Mouse (Mus musculus) spleen, postnatal 36 days (tissue): ENCODE results near the gene Sephs2.

Experiments
- DNase-seq, 2 experiments: peaks; one replicate each; pipeline ENCODE4 v3.0.0; 2022; ENCODE audit warnings: low spot score in 2 of 2, mixed read lengths in 1 of 2

Gene Sephs2

DNA sequence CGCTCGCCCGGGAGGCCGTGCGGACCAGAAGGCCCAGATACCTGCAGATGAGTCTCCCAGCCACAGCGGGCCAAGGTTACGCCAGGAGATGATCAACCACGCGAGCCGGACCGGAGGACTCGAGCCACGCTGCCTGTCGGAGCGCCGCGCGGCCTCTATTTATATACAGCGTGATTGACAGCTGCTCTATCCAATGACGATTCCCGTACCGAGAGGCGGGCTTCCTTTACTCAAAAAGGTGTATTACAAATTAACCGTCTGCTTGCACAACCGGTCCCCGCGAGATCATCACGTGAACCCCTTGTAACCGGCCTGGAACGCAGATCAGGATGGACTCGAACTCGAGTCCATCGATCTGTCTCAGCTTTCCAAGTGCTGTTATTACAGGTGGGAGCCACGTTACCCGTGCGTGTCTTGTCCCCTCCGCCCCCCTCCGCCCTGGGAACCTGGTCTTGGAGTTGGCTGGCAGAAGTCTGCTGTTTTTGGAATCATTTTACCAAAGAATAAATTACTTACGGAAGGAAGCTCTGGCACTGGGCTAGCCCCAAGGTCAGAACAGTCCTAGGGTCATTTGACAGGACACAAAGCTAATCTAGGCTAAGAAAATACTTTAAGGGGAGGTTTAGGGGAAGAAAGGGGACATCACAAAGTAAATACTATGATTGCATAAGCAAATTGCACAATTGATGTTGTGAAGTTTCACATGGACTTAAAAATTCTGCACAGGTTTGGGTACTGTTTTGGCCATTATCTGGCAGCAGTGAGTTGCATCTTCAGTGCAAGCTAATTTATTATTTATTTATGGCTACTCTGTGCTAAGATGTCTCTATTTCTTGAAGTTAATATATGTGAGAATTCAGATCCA is at the start of gene Sephs2:
Gene Sephs2 (minus strand): TSS at position 131 of the 865 bp plus-strand sequence.
- DNase-seq: peak; percentile 91 to 95

- no peak for DNase-seq
These were observed 48.2 kb upstream of the Sephs2 start for GRCm38 (mm10) chr7:127322085-127322484.

- DNase-seq: no peak
These were observed 47.3 kb upstream of the Sephs2 start for GRCm38 (mm10) chr7:127321106-127321505.

DNA sequence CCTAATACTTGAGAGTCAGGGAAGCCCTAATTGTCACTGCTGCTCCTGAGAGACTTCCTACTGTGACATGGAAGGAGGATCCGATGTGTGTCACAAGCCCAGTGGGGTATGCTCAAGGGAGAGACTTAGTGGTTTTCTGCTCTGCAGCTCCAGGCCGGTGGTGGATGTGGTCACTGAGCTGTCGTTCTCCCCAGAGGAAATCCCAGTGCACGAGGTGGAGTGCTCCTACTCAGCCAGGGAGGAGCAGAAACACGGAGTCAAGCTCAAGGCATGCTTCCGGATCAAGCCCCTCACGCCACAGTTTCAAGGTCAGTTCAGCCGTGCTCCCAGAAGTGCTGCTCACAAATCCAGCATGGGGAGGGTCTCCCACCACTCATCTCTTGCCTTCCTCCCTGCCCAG is 40.1 kb upstream of the Sephs2 start:
- no peak for DNase-seq

DNA sequence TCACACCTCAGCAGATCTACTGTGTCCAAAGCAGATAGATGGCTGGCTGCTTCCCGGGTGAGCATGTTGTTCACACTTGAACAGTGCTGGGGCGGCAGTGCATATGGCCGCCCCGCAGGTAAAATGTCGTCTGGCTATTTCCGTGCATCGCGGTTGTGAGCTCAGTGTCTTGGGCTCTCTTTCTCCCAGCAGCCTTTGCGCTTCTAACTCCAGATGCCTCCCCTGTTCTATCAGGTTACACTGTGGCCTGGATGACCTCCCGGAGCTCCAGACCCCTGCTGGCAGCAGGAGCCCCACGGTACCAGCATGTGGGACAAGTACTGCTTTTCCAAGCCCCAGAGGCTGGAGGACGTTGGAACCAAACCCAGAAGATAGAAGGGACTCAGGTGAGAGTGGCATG is 36.1 kb upstream of the Sephs2 start:
- no peak for DNase-seq

DNA sequence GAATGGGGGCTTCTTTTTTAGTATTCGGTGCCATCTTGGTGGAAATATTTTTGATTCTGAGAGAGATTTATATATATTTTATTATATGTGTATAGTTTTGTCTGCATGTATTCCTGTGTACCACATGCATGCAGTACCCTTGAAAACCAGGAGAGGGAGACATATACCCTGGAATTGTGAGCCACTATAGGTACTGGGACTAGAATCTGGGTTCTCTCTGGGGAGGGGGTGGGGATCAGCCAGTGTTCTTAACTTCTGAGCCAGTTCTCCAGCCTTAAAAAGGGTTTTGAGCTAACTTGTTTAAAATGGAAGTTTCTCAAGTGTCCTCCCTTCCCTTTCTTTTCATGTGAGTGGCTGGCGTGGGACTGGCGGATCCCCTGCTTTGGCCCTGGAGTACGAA is 35.0 kb upstream of the Sephs2 start:
- DNase-seq: peak in 1 of 2 experiments; percentile 54

DNA sequence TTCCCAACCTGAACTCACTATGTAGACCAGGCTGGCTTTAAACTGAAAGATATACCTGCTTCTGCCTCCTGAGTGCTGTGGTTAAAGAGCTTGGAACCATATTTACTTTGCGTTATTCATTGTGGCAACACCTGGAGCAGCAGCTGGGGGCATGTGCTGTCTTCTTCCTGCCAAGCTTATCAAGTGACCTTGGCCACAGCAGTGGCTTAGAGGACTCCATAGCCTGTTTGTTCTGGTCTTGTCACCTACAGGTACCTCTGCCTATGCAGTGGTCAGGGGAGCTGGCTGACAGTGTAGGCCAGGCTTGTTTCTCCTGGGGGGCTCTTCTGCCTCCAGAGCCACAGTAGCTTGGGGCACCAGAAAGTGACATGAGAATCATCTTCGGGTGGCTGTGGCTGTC is 34.6 kb upstream of the Sephs2 start:
- no peak for DNase-seq

GRCm38 (mm10) chr7:127297586-127298193 is 23.8 kb upstream of the Sephs2 start:
- DNase-seq: no peak

DNA sequence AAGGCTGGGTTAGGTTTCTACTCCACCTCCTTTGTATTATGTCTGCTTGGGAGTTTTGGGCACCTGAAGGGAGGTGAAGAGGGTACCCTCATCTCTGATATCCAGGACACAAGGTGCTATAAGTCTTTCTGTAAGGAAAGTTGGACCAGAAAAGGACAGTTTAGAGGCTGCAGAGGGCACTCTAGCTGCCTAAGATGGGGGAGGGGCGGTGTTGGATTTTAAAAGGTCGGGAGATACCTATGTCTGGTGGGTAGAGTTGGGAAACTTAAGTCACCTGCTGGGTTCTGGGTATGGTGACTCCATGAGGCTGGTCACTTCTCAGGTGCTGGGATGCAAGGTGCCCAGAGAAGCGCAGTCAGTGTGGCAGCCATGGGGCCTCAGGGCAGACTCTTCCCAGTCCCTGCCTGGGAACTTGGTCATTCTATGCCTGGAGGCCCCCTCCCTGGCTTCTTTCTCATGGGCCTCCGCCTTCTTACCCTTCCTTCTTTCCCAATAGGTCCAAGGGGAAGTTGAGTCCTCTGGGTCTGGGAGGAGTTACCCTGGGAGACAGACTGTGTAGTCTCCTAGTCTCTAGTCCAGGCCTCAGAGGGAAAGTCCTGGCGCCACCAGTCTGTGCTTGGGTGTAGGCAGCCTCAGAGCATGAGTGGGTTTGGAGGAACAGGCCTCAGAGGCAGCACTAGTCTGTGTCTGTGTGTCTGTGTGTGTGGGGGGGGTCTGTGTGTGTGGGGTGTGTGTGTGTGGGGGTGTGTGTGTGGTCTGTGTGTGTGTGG is 23.1 kb upstream of the Sephs2 start:
- peak in 1 of 2 experiments; percentile 22 for DNase-seq

DNA sequence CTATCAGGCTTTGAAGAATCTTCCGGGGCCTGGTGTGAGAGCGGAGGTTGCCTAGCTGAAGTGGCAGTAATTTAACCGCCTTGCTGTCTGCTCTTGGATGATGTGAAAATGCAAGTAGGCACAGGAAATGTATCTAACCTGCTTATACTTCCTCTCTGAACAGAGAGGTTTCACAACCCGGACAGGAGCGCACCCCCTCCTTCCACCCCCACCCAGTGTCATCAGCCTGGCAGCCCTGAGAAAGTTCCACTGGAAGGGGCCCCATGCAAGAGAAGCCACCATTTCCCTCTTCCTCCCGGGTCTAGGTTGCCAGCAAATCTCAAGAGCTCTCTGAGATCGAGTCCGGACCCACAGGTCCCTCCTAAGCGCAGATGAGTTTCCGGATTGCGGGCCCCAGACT is 22.2 kb upstream of the Sephs2 start, which contains the start of gene Itgal:
Gene Itgal (plus strand): TSS at position 163 of the 400 bp plus-strand sequence.
- peak; percentile 76 to 78 for DNase-seq

DNA sequence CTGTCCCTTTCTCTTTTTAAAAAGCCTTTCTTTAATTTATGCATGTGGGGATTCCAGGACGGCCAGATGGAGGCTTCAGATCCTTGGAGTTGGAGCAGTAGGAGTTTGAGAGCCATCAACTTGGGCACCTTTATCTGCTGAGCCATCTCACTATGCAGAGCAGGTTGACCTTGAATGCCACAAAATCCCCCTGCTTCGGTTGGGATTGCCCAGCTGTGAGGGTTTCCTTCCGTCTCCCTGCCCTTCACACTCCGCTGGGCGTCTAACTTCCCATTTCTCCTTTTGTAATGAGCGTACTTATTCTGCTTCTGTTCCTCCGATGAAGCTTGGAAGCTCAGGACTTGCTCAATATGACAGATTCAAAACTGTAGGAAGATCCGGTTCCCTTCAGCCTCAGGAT is 16.3 kb upstream of the Sephs2 start:
- peak; percentile 41 to 54 for DNase-seq

GRCm38 (mm10) chr7:127289306-127289705 is 15.5 kb upstream of the Sephs2 start:
- no peak for DNase-seq

- peak in 1 of 2 experiments; percentile 31 for DNase-seq
These were observed 14.1 kb upstream of the Sephs2 start for GRCm38 (mm10) chr7:127287940-127288339.

DNA sequence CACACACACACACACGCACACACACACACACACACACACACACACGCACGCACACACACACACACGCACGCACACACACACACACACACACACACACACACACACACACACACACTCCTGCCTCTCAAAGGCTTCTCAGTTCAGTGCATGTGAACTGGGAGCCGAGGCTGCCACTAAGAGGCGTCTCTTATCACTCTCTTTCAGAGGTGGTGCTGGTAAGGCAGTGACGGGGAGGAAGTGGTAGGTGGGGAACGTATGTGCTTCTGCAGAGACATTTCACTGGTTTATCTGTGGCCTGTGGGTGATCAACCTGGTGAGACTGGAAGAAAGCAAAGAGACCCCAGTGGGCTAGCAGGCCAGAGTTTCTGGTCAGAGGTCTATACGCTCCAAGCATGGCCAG is 11.3 kb upstream of the Sephs2 start:
- peak; percentile 51 to 53 for DNase-seq

DNA sequence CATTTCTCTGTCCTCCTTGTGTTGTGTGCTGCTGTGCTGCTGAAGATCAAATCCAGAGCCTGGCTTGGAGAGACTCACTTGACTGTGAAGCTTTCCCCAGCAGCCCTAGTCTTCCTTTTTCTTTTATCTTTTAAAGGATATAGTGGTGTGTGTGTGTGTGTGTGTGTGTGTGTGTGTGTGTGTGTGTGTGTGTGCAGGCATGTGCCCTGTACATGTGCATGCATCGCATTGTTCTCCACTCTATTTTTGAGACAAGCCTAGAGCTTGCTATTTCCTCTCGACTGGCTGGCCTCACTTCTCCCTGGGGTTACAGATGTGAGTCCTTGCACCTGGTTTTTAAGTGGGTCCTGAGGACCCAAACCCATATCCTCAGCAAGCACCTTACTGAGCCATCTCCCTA is 8.3 kb upstream of the Sephs2 start:
- DNase-seq: no peak

DNA sequence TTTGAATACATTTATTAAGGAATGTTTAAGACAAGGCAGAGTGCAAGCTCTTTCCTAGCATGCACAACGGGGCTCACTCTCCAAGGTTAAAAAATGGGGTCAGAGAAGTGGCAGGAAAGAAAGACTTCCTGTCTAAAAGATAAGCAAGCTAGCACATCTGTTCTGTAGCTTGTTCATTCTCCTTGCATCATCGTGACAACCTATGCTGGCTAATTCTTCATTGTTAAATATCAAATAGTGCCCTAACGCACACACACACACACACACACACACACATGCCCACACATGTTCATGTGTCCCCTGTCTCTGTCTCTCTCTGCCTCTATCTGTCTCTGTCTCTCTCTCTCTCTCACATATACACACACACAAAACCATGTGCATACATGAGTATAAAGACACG is 7.3 kb upstream of the Sephs2 start:
- DNase-seq: no peak

GRCm38 (mm10) chr7:127280092-127280491 is 6.2 kb upstream of the Sephs2 start:
- no peak for DNase-seq

DNA sequence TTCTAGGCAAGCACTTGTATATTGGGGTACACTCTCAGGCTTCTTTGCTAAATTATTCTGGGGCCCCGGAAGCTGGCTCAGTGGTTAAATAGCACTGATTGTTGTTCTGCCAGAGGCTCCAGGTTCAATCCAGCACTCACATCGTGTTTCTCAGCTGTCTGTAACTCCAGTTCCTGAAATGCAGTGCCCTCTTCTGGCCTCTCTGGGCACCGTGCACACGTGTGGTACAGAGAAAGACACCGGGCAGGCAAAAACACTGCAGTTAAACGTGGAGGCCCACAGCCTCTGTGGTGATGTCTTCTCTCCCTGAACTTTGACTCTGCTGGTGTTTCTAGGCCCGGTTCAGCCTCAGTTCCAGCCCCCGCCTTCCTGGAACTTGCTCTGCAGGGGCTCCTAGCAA is 4.5 kb upstream of the Sephs2 start:
- peak; percentile 58 to 68 for DNase-seq

DNA sequence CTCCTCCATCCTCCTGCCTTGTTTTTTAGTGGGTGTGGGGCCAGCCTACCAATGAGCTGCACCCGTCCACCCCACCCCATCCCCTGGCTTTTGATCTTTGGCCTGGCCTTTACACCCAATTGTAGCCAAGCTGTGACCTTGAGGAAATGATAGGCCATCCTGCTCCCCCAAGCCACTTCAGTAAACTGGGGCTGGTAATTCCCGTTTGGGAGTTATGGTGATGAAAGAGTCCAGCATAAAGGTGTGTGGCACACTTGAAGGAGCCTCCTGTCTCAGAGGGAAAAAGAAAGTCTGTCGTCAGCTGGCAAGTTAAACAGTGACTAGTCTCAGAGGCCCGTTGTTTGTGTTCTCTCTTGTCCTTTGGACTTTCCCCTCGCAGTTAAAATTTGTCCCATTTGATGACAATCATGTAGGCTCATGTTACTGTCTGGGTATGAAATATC is 2.7 kb upstream of the Sephs2 start:
- DNase-seq: no peak

DNA sequence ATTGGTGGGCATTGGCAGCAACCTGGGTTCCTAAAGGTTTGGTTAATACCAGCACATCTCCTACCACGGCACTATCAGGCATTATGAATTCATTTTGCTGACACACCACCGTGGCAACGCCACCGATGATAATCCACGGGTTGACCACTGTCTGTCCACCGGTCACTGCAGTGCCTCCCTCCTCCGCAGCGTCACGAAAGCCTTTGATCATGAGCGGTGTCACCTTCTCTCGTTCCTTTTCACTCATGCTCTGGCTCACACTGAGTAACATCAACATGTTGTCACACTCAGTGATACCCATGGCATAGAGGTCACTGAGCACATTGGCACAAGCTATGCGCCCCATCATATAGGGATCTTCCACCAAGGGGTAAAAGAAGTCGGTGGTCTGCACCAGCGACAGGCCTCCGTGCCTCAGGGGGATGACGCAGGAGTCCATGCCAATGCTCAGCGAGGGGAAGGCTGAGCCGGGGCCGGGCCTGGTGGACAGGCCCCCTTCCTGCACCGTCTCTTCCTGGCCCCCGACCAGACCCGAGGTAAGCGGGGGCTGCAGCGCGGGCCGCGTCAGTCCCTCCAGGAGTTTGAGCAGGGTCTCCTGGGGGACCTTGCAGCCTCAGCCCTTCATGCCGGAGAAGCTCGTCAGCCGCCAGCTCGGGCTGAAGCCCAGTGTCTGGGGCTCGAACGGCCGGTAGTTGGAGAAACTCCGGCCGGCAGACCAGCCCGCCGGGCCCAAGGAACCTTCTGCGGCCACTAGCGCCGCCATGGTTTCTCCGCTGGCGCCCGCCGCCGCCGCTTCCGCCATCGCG is 534 bp downstream of the Sephs2 start:
- no peak for DNase-seq

DNA sequence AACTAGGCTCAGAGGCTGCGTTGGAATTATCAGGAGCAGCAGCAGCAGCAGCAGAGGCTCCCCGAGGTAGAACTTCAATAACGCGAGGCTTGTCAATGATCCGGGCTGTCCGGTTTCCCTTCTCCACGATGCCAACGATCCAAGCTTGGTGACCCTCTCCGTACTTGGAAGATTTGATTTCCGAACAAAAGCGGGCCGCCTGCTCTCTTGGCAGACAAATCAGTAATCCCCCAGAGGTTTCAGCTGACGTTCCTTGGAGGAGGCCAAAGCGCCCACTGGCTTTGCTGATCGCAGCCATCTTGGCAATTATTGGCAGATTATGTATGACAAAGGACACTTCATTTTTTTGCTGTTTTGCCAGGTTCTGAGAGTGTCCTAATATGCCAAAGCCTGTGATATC is 1.3 kb downstream of the Sephs2 start:
- DNase-seq: no peak
